Mouse (Mus musculus) cerebellum, adult 2 months (tissue): ENCODE results near the gene Arhgap18. TPM values are rescaled to one million over a fixed set of nuclear protein-coding genes. Genes with fewer than 3 reads are reported as not detected.

Experiments
- DNase-seq, 2 experiments: peaks; one replicate each; pipeline ENCODE4 v3.0.0; 2021
- H3K27ac ChIP-seq: fragments of 200-500 bp; 2 replicates; pipeline ENCODE4 v1.5.1; 2012; ENCODE audit warnings: low read length, control low read depth, inconsistent platforms; ENCODE audit not compliant: insufficient read depth
- H3K27me3 ChIP-seq: fragments of 200-500 bp; 2 replicates; pipeline ENCODE4 v1.6.1; 2012; ENCODE audit warnings: inconsistent platforms, mild to moderate bottlenecking, low read length, moderate library complexity; ENCODE audit not compliant: control insufficient read depth, insufficient read depth
- H3K4me1 ChIP-seq: fragments of 200-500 bp; 2 replicates; pipeline ENCODE4 v1.6.1; 2011; ENCODE audit warnings: low read length; ENCODE audit not compliant: control insufficient read depth, insufficient read depth
- H3K4me3 ChIP-seq: fragments of 200-500 bp; replicated peaks from 2 replicates; pipeline ENCODE3; 2011; ENCODE audit warnings: mild to moderate bottlenecking, low read depth, low read length, control low read depth; ENCODE audit not compliant: insufficient read depth
- CTCF ChIP-seq: fragments of 200-500 bp; IDR thresholded peaks from 2 replicates; pipeline ENCODE4 v1.5.1; 2011; ENCODE audit warnings: low read depth, mild to moderate bottlenecking, control low read depth, low read length, moderate library complexity, borderline replicate concordance; ENCODE audit not compliant: insufficient read depth
- POLR2A ChIP-seq: fragments of 200-500 bp; IDR thresholded peaks from 2 replicates; pipeline ENCODE4 v1.6.1; 2011; ENCODE audit warnings: low read length, control low read depth, borderline replicate concordance; ENCODE audit not compliant: insufficient read depth
- WGBS: fragments of 180-500 bp; shearing (Covaris S2); methylation state at CpG from one replicate; pipeline ENCODE4 v1.1.7; 2018; 5-methylcytosine and 5-hydroxymethylcytosine counted together
- polyA plus RNA-seq: library from polyadenylated mRNA; depleted of rRNA; stranded (reverse); fragments of >200 nt; gene quantifications from 2 replicates; pipeline ENCODE4 v1.2.3, GENCODE M21; 2012

The Arhgap18 gene
- polyA plus RNA-seq, 1 experiment = 4.3 TPM

- Histone ChIP-seq H3K4me3 (no peak overlapping the region), H3K27ac (no peak overlapping the region), H3K27me3 (no peaks in the 10 kb centered on the region), H3K4me1 (no peaks in the 10 kb centered on the region)
- TF ChIP-seq CTCF (no peak), POLR2A (no peak)
- no peak for DNase-seq
- 77% methylated on average over 8 of the region's 8 CpGs for WGBS
Measured at GRCm38 (mm10) chr10:26770035-26770434, 16.8 kb downstream of the Arhgap18 start.

- H3K27me3 ChIP-seq = no peaks in the 10 kb centered on the region
- H3K27ac ChIP-seq = no peak overlapping the region; the same call in 1 of the 2 replicates
- no peaks in the 10 kb centered on the region for H3K4me1 ChIP-seq
- 9% methylated on average over 15 of the region's 15 CpGs for WGBS
- TF ChIP-seq CTCF (no peak), POLR2A (no peak)
- H3K4me3 ChIP-seq = peak overlapping the region; percentile 54
- DNase-seq = peak; percentile 42 to 49
Measured at GRCm38 (mm10) chr10:26771938-26772623, 18.9 kb downstream of the Arhgap18 start.

- 4% methylated on average over 22 of the region's 22 CpGs for WGBS
- H3K4me3 ChIP-seq = peak overlapping the region; percentile 54
- TF ChIP-seq POLR2A (no peak), CTCF (no peak)
- no peaks in the 10 kb centered on the region for H3K27me3 ChIP-seq
- H3K27ac ChIP-seq = no peak overlapping the region; the same call in 1 of the 2 replicates
- no peaks in the 10 kb centered on the region for H3K4me1 ChIP-seq
- peak; percentile 47 to 61 for DNase-seq
Measured at GRCm38 (mm10) chr10:26772624-26773540, 19.7 kb downstream of the Arhgap18 start.

- Histone ChIP-seq H3K27me3 (no peaks in the 10 kb centered on the region), H3K4me3 (no peak overlapping the region), H3K4me1 (no peaks in the 10 kb centered on the region), H3K27ac (no peak overlapping the region)
- DNase-seq = no peak
- WGBS = 81% methylated on average over 5 of the region's 5 CpGs
- TF ChIP-seq CTCF = no peak
Measured at GRCm38 (mm10) chr10:26773541-26773940, 20.3 kb downstream of the Arhgap18 start.

GRCm38 (mm10) chr10:26774266-26774665 lies 21.0 kb downstream of the Arhgap18 start:
- DNase-seq = no peak
- Histone ChIP-seq H3K4me1 (no peaks in the 10 kb centered on the region), H3K4me3 (no peak overlapping the region), H3K27me3 (no peaks in the 10 kb centered on the region), H3K27ac (no peak overlapping the region)
- 77% methylated on average over 1 of the region's 1 CpGs for WGBS
- TF ChIP-seq CTCF (no peak), POLR2A (no peak)

GRCm38 (mm10) chr10:26776443-26776842 lies 23.2 kb downstream of the Arhgap18 start:
- no peak for DNase-seq
- Histone ChIP-seq H3K27ac (no peak overlapping the region), H3K27me3 (no peaks in the 10 kb centered on the region)

GRCm38 (mm10) chr10:26780581-26780980 lies 27.4 kb downstream of the Arhgap18 start:
- 80% methylated on average over 3 of the region's 3 CpGs for WGBS
- H3K27me3 ChIP-seq = no peaks in the 10 kb centered on the region
- DNase-seq = no peak

More at GRCm38 (mm10) chr10:26776443-26776842, 23.2 kb downstream of the Arhgap18 start:
- no peak overlapping the region for H3K4me3 ChIP-seq
- TF ChIP-seq CTCF (no peak), POLR2A (no peak)
- no peaks in the 10 kb centered on the region for H3K4me1 ChIP-seq

More at GRCm38 (mm10) chr10:26780581-26780980, 27.4 kb downstream of the Arhgap18 start:
- no peaks in the 10 kb centered on the region for H3K4me1 ChIP-seq
- no peak overlapping the region for H3K27ac ChIP-seq
- no peak for TF ChIP-seq POLR2A
- TF ChIP-seq CTCF = no peak
- no peak overlapping the region for H3K4me3 ChIP-seq
